Mouse (Mus musculus) mesoderm, embryonic 11.5 days (tissue): ENCODE measurements around the gene Pou3f3.
A peak's percentile ranks its signal among the peaks of the same experiment; 100 is the strongest.

Experiments
- DNase-seq: peaks from one replicate; pipeline ENCODE4 v3.0.0-alpha.2; 2012; ENCODE audit warnings: low read depth, low spot score

Gene Pou3f3

GRCm38 (mm10) chr1:42694290-42694664, 1.3 kb upstream of the Pou3f3 start:
- no peak for DNase-seq

DNA sequence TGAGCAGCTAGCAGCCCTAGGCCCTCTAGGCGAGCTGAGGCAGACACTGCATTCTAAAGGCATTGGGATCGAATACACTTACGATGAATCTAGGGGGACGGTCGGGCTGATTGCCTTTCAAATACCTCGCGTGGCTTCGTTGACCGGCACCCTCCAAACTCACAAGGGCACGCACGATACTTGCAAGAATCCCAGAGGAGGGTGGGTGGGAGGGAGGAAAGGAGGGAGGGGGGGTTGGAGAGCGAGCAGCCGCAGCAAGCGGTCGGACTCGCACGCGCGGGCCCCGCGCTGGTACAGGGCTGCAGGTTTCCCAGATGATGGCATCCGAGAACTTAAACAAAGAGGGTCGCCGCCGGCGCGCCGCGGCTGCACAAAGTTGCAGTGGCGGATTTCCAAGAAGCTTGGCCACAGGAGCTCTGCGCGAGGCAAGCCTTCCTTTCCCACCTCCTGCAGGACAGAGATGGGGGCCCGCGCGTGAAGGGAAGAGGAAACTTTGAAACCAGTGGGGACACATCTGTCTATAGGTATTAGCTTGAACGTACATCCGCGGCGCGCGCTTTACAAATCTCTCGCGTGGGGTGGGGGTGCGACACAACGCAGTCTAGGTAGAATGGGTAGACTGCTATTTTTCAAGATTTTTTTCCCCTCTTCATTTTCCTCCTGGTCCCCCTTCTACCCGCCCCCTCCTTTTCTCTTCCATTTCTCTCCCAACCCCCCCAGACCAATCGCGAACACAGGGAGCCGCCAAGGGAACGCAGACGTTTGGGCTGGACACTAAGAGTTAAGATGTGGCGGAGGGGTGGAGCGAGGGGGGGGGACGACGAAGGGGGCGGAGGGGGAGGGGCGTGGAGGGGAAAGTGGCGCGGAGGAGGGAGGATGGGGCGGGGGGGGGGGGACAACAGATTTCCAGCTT, 647 bp upstream of the Pou3f3 start:
- peak; percentile 75 for DNase-seq

DNA sequence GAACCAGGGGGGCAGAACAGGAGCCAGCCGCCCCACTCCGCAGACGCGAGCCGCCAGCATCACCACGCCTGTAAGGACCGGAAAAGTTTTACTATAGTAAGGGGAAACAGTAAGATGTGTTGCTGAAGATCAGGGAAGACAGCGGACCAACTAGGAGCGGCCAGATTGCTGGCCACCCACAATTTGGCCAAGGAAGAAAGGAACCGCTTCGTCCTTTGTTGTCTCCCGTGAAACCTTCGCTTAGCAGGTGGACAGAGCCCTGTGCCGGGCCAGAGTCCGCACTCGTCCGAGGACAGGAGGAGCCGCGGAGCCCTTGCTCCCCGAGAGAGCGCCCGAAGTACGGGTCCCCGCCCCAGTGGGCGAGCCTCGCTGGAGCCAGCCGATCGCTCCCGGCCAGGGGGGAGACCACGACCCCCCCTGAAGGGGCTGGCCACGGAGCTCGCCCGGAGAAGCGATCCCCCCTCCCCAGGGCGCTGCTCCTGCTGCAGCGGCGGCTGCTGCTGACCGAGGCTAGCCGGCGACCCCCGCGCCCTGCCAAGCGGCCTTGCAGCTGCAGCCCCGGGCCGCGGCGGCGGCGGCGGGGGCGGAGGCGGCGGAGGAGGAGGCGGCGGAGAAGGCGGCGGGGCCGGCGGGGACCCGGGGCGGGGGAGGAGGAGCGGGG, 933 bp downstream of the Pou3f3 start:
- DNase-seq, result no peak

GRCm38 (mm10) chr1:42697321-42697755, 1.8 kb downstream of the Pou3f3 start:
- no peak for DNase-seq

DNA sequence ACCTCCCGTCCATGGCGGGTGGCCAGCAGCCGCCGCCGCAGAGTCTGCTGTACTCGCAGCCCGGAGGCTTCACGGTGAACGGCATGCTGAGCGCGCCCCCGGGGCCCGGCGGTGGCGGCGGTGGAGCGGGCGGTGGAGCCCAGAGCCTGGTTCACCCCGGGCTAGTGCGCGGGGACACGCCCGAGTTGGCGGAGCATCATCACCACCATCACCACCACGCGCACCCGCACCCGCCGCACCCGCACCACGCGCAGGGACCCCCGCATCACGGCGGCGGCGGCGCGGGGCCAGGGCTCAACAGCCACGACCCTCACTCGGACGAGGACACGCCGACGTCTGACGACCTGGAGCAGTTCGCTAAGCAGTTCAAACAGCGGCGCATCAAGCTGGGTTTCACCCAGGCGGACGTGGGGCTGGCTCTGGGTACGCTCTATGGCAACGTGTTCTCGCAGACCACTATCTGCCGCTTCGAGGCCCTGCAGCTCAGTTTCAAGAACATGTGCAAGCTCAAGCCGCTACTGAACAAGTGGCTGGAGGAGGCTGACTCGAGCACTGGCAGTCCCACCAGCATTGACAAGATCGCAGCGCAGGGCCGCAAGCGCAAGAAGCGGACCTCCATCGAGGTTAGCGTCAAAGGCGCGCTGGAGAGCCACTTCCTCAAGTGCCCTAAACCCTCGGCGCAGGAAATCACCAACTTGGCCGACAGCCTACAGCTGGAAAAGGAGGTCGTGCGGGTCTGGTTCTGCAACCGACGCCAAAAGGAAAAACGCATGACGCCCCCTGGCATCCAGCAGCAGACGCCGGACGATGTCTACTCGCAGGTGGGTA, 2.4 kb downstream of the Pou3f3 start:
- DNase-seq, result no peak

DNA sequence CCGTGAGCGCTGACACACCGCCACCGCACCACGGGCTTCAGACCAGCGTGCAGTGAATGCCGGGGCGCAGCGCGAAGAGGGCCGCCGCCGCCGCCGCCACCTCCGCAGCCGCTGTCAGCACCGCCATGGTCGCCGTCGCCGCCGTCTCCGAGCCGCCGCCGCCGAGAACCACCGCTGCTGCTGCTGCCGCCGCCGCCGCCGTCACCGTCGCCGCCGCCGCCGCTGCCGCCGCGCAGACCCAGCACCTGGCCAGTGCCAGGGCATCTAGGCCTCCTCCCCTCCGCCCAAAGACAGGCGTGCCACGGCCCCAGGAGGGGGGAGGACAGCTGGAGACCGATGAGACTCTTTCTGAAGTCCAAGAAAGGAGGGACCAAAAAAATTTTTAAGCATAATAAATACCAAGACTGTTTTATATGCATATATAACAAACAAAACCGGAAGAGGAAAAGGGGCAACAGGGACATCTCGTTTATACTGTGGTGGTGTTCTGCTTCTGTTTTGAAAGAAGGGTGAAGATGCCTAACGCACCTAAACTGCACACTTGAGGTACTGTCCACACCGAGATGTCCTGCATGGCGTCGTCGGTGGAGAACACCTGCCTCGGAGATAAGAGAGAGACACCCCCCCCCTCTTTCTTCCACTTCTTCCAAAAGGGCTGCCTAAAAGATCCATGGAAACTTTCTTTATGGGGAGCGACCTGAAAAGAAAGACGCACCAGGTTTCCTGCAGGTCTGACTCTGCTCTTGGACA, 3.2 kb downstream of the Pou3f3 start:
- DNase-seq, result no peak

GRCm38 (mm10) chr1:42699471-42699871, 3.9 kb downstream of the Pou3f3 start:
- no peak for DNase-seq

DNA sequence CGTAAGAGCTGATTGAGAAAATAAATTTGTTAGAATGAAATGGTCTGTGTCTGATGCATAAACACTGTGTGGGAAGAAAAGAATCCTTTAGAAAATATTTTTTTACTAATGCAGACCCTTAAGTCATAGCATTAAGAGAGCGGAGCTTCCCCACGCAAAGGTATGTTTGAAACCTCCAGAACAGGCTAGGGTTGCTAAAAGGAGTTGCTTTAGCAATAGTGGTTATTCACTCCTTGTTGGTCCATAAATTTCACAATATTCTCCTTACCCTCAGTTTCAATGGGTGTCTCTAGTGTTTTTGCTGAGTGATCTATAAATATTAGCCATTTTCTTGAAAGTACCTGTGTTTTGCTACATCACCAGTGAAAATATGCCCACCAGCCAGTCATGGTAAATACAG, 4.6 kb downstream of the Pou3f3 start:
- DNase-seq, result no peak

DNA sequence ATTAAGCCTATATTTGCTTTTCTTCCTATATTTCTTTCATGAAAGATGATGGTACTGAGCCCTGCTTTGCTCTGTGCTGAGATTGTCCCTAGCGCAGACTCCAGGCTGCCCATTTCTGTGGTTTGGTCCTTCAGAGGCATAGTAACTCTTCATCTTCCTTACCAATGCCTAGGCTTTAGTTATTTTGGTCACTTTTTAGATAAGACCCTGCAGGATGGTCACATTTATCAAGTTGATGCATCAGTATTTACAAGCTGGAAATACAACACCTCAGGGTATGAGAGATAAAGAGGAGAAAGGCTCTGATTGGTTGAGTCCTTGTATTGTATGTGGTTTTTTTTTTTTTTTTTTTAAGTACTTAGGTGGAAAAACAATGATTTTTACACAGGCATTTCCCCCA, 5.2 kb downstream of the Pou3f3 start:
- no peak for DNase-seq

GRCm38 (mm10) chr1:42701833-42702611, 6.5 kb downstream of the Pou3f3 start:
- DNase-seq, result no peak

GRCm38 (mm10) chr1:42702984-42703383, 7.4 kb downstream of the Pou3f3 start:
- no peak for DNase-seq

DNA sequence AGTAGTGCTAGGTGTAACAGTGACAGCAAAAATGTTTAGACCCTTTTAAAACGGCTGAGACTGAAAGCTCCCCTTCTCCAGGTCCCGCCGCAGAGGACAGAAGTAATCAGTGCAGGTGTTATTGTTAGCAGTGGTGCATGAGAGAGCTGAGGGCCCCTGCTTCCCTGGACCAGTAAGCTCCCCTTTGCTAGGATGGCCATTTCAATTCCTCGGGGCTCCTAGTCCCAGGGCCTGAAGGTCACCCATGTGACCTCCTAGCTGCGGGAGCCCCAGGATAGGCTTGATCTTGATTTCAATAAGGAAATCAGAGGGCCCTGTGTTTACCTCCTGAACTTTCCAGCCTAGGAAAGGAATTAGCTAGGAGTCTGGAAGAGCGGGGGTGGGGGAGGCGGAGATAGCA, 7.9 kb downstream of the Pou3f3 start:
- DNase-seq, result no peak

DNA sequence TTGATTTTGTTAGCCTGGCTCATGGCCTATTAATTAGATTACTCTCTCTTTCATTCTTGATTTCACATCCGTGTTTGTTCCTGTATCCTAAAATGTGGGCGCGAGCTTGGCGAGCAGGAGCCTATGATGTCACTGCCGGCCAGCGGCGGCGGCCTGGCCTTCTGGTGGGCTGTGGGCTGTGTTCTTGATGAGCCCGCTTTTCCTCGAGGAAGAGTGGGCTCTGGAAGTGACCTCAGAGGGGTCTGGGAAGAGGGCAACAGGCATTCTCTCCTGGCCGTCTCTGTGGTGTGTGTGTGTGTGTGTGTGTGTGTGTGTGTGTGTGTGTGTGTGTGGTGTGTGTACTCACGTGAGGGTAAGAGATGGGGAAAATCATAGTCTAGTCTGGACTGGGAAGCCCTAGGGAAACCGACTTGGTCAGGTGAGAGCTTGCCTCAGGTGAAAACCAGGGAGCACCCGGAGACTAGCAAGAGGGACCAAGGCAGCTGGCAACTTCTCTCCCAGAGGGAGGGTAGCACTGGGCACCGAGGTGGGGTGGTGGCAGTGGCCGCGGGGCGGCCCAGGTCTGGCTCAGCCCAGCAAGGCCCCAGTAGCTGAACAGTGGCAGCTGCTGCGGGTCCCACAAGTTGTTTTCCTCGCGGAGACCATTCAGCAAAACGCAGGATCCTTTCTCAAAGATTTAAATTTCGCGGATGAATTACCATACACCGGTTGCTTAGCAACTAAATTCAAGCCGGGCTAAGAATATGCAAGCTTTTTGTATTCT, 8.5 kb downstream of the Pou3f3 start:
- peak; percentile 74 for DNase-seq

DNA sequence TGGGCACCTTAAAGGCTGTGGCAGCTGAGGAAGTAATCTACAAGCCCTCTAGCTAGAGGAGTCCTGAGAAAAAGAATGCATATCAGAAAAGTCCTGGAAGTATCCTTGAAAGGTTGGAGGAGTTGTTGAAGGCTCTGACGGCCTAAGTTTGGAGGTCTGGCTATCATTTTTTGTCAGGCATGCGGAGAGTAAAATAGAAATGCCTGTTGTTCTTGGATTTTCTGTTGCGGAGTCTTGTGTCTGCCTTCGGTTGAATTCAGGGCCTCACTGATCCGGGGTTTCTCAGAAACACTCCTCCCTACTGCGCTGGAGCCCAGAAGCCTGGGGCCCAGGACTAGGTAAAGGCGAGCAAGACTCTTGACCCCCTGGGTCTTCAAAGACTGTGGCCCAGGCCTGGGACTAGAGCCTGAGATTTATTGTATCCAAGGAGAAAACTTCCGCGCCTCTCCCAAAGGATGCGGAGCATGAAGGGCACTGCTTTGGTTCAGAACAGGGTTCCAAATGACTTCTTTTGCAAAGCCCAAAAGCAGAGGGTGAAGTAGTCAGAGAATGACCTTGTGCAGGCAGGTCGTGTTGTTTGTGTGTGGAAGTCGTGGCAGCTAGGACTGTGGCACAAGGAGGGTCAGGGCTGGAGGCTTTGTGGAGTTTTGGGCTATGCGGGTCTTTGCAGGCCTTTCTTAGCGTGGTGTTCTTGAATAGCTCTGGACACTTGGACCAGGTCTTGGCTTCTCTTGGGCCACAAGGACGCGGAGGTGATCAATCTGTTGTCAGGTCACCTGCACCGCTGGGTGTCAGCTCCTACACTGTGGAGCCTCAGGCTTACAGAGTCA, 9.6 kb downstream of the Pou3f3 start:
- no peak for DNase-seq

DNA sequence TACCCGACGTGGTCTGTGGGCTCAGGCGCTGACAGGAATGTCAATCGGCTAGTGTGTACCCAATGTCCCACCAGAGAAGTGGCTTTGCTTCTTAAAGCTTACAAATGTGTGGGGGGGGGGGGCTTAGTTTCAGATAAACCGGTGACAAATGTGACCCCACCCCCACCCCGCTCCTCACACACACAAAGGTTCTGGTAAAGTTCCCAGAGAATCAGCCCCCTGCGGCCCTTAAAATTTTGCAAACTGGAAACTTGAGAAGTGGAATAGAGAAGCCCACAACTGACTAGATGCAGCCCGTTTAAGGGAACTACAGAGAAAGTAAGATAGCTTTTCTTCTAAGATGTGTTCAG, 10.2 kb downstream of the Pou3f3 start:
- DNase-seq, result no peak

DNA sequence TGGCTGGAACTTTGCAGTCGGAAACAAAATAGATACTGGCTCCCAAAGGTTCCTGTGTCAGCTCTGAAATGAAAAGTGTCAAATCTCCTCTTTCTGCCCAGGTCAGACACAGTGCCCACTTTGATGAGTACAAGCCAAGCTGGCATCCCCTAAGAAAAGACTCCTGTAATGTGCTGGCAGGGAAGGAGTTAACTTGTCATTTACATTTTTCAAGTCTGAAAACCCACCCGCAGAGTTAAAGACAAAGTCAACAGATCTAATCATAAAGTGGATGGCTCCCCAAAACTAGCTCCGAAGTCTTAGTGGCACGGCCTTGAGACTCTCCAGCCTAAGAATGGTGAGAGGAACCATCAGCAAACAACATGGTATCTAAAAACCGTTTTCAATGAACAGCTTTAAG, 11.6 kb downstream of the Pou3f3 start:
- no peak for DNase-seq

DNA sequence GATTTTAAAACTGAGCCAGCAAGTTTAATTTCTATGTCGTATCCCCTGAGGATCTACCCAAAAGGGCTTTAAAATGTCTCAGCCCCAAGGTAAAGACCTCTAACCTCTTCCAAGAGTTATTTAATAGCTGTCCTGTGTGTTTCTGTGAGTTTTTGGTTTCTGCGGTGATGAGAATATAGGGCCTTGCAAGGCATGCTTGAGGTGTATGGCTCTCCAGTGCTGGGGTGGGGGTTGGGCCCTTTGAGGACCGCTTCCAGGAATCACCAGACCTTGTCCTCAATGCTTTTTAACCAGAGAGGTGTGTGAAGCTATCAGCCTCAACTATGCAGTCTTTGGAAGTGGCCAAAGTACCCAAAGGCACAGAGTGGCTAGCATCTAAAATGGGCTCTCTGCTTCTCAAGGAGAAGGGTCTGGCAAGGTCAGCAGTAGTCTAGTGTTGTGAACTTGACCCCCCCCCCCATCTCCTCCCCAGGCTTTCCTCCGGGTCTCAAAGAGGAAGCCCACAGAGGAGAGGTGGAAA, 12.1 kb downstream of the Pou3f3 start:
- no peak for DNase-seq

DNA sequence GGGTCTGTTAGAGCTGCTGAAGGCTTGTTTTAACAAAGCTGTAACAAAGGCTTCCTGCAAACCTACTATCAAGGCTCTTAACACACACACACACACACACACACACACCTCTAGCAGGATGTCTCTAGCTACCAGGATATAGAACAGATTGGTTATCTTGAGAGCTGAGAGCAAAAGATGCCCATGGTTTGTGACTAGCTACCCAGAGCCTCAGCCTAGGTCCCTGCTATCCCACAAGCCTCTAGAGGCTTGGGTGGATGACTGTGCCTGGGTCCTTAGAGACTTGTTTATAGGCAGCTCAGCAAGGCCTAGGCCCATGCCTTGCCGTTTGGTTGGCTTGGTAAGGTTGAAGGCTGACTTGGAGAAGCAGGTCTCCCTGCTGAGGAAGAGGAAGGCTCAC, 13.5 kb downstream of the Pou3f3 start:
- no peak for DNase-seq
